Mouse (Mus musculus): Measurements from ENCODE around the gene Gm17364.

DNA sequence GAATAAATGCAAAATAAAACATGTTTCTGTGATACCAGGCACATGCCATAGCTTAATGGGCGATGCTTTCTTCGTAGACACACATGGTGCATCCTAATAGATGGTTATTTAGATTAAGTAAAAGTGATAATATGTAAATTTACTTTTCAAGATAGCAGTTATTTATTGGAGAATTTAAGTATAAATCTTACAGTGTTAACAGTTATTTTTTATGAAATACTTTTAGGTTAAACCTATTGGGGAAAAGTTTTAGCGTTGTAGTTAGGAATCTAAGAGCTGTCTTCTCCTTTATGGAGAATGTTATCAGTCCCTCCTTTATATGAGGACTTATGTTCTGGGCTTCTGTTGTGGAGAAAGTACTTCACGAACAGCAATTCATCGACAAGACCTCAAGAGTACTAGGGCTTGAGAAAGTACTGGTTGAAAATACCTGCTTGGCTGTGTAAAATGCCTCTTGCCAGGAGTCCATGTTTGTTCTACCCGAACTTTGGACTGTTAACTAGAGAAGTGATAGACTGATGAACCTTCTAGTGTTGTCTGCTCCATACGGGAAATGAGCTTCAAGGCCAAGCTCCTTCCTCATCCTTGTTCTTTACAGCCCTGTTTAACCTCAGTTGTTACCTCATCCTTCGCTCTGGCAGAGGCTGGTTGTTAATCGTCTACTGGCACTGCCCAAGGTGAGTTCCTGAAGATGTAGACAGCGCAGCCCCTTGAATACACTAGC is at the start of gene Gm17364:
- TF ChIP-seq CTCF (IDR thresholded peaks at IDR 0.05; ENCODE audit: control insufficient read depth, insufficient read depth, insufficient read length) (no peak), MYOG (IDR thresholded peaks at IDR 0.05; ENCODE audit: control insufficient read depth, extremely low read depth, insufficient read length) (no peak), FOSL1 (IDR thresholded peaks at IDR 0.05; ENCODE audit: insufficient read depth, low read length, poor library complexity, severe bottlenecking) (no peak), USF1 (IDR thresholded peaks at IDR 0.05; ENCODE audit: low read depth) (no peak), CEBPB (IDR thresholded peaks at IDR 0.05; ENCODE audit: low read depth) (no peak), MAX (IDR thresholded peaks at IDR 0.05) (no peak)
